Mouse (Mus musculus): ENCODE measurements at regions not wholly inside any gene's neighbourhood (a gene's known extent, or its start where the extent isn't known, plus 50 kb on each side); places are given as distances from the start of the nearest gene placed in this dataset.

DNA sequence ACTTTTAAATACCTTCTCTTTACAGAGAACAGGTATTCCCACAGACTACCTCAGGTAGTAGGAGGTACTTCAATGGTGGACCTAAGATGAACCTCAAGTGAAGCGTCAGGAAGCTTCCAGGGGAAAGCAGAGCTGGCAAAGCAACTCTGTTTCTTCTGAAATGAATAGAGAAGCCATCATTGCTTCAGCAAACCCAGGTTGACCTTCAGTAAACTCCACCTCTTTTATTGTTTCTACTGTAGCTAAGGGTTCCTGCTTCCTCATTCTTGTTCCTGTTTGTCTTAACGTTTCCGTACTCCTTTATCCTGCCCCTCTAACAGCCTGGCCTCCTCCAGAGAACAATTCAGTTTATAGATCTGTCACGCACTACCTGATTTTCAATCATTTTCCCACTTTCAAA, 72.4 kb downstream of the Pttg1 start:
- TF ChIP-seq CTCF (IDR thresholded peaks at IDR 0.05) (no peak), EP300 (IDR thresholded peaks at IDR 0.05) (peak; percentile 95)

All from lung, postnatal 0 days (tissue).